Mouse (Mus musculus) embryonic facial prominence, embryonic 11.5 days (tissue): ENCODE measurements around the gene Rbbp9. TPM values are rescaled to one million over a fixed set of nuclear protein-coding genes. Genes with fewer than 3 reads are reported as not detected.

Source experiments
- ATAC-seq: fragments of 200-750 bp; cut with Nextera tagmentation; replicated peaks from 2 replicates; pipeline ENCODE4 v1.8.0; 2017; ENCODE audit warnings: low read depth; ENCODE audit not compliant: insufficient number of reproducible peaks, low FRiP score, low TSS enrichment
- DNase-seq: peaks from one replicate; pipeline ENCODE4 v3.0.0-alpha.2; 2015; ENCODE audit warnings: low spot score
- H3K27ac ChIP-seq: fragments of 300-500 bp; sonication (generic); replicated peaks from 2 replicates; pipeline ENCODE4 v1.5.1; 2014; ENCODE audit warnings: mild to moderate bottlenecking, low read depth, low read length, control low read depth
- H3K27me3 ChIP-seq: fragments of 300-500 bp; sonication (generic); 2 replicates; pipeline ENCODE4 v1.6.1; 2014; ENCODE audit warnings: mild to moderate bottlenecking, low read length, moderate library complexity, mixed read lengths; ENCODE audit not compliant: control insufficient read depth, insufficient read depth
- H3K36me3 ChIP-seq: fragments of 300-500 bp; sonication (generic); replicated peaks from 2 replicates; pipeline ENCODE4 v1.6.1; 2014; ENCODE audit warnings: low read depth, mild to moderate bottlenecking, low read length, moderate library complexity, mixed read lengths; ENCODE audit not compliant: control insufficient read depth, insufficient read depth
- H3K4me1 ChIP-seq: fragments of 300-500 bp; sonication (generic); 2 replicates; pipeline ENCODE4 v1.6.1; 2014; ENCODE audit warnings: low read length, mixed read lengths; ENCODE audit not compliant: control insufficient read depth, insufficient read depth
- H3K4me2 ChIP-seq: fragments of 300-500 bp; sonication (generic); 2 replicates; pipeline ENCODE4 v1.6.1; 2014; ENCODE audit warnings: low read depth, mild to moderate bottlenecking, control low read depth, low read length, moderate library complexity
- H3K4me3 ChIP-seq: fragments of 300-500 bp; sonication (generic); 2 replicates; pipeline ENCODE4 v1.5.1; 2014; ENCODE audit warnings: low read depth, low read length, control low read depth
- H3K9ac ChIP-seq: fragments of 300-500 bp; sonication (generic); replicated peaks from 2 replicates; pipeline ENCODE4 v1.6.1; 2014; ENCODE audit warnings: mild to moderate bottlenecking, control low read depth, low read length
- H3K9me3 ChIP-seq: fragments of 300-500 bp; sonication (generic); replicated peaks from 2 replicates; pipeline ENCODE4 v1.6.1; 2016; ENCODE audit warnings: mild to moderate bottlenecking, low read length, inconsistent platforms, mixed read lengths; ENCODE audit not compliant: control insufficient read depth
- WGBS: fragments of 180-500 bp; shearing (Covaris S2); extraction: QIAGEN DNeasy Blood & Tissue Kit; methylation state at CpG from one replicate; pipeline ENCODE4 v1.1.7; 2014; 5-methylcytosine and 5-hydroxymethylcytosine counted together
- polyA plus RNA-seq: library from polyadenylated mRNA; unstranded; fragments of >200 nt; fragmentation: Nextera tagmentation; extraction: Ambion mirVana; gene quantifications from 2 replicates; pipeline ENCODE4 v1.2.1, GENCODE M21; 2014

Gene Rbbp9
- polyA plus RNA-seq, 1 experiment from 2014 or later = 84.1 TPM

- DNase-seq = peak; percentile 41
- Histone ChIP-seq H3K9ac (peak overlapping the region; percentile 77), H3K4me1 (peaks cover 3% of the 10 kb centered on the region; the same call in 1 of the 2 replicates), H3K4me2 (peak overlapping the region; percentile 61), H3K27me3 (no peaks in the 10 kb centered on the region), H3K9me3 (no peaks in the 10 kb centered on the region), H3K4me3 (peak overlapping the region; percentile 75), H3K27ac (peak overlapping the region; percentile 78), H3K36me3 (no peaks in the 10 kb centered on the region)
- 0 out of 2 replicates have a peak, but pooled peaks have one; percentile 1 for ATAC-seq
- 3% methylated on average over 14 of the region's 14 CpGs for WGBS
Observed at GRCm38 (mm10) chr2:144555286-144555819, 4.7 kb upstream of the Rbbp9 start.

DNA sequence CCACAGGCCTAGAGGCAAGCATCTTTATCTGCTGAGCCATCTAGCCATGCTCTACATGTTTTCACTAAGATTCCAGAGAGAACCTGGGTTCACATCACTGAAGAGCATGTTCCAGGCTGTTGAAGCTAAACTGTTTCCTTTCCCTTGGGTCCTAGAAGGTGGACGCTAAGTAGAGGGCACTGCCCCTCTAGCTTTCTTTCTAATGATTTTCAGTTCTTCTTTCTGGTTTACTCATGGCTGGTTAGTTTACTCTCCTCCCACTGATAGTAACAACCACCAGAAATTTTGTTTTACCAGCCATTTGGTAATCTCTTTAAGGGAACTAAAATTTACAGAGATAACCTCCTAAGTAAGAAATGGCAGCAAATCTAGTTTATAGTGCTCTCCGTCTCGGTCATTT, 3.2 kb upstream of the Rbbp9 start:
- Histone ChIP-seq H3K27me3 (no peaks in the 10 kb centered on the region), H3K27ac (no peak overlapping the region), H3K4me2 (no peak overlapping the region), H3K4me1 (peaks cover 3% of the 10 kb centered on the region; the same call in 1 of the 2 replicates), H3K36me3 (no peaks in the 10 kb centered on the region), H3K9me3 (no peaks in the 10 kb centered on the region), H3K4me3 (no peak overlapping the region), H3K9ac (no peak overlapping the region)
- no peak for ATAC-seq
- no peak for DNase-seq
- 89% methylated on average over 3 of the region's 3 CpGs for WGBS

GRCm38 (mm10) chr2:144547559-144547958, 3.1 kb downstream of the Rbbp9 start:
- no peaks in the 10 kb centered on the region for H3K27me3 ChIP-seq
- H3K4me3 ChIP-seq = no peak overlapping the region
- no peak for DNase-seq
- no peaks in the 10 kb centered on the region for H3K9me3 ChIP-seq
- WGBS = 70% methylated on average over 4 of the region's 4 CpGs
- no peak overlapping the region for H3K27ac ChIP-seq
- H3K36me3 ChIP-seq = no peaks in the 10 kb centered on the region
- no peak for ATAC-seq
- H3K9ac ChIP-seq = no peak overlapping the region
- no peak overlapping the region for H3K4me2 ChIP-seq
- no peaks in the 10 kb centered on the region for H3K4me1 ChIP-seq

DNA sequence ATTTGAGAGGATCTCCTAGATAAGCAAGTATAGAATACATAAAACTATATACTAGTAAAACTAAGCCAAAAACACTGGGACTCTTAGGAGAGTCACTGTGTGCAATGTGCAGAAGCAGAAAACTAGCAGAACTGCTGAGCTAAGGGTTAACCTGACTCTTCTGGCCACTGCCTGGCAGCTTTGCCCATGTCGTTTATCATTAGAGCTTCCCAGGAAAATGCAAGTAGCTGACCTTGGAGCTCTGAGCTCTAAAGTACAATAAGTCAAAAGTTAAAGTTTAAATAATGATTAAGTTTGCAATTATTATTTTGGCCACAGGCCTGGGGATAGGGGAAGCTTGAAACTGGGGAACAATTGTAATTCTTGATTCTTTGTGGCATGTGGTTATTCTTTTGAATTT, 5.2 kb downstream of the Rbbp9 start:
- no peaks in the 10 kb centered on the region for H3K36me3 ChIP-seq
- H3K9me3 ChIP-seq = no peaks in the 10 kb centered on the region
- H3K9ac ChIP-seq = no peak overlapping the region
- no peaks in the 10 kb centered on the region for H3K4me1 ChIP-seq
- H3K27me3 ChIP-seq = no peaks in the 10 kb centered on the region
- WGBS = 61% methylated on average over 1 of the region's 1 CpGs
- DNase-seq (no peak), ATAC-seq (no peak)
- H3K4me2 ChIP-seq = no peak overlapping the region
- H3K27ac ChIP-seq = no peak overlapping the region
- H3K4me3 ChIP-seq = no peak overlapping the region

- WGBS = 94% methylated on average over 2 of the region's 2 CpGs
- DNase-seq (no peak), ATAC-seq (no peak)
- Histone ChIP-seq H3K4me1 (no peaks in the 10 kb centered on the region), H3K4me2 (no peak overlapping the region), H3K4me3 (no peak overlapping the region), H3K9me3 (no peaks in the 10 kb centered on the region), H3K27me3 (no peaks in the 10 kb centered on the region), H3K36me3 (no peaks in the 10 kb centered on the region), H3K27ac (no peak overlapping the region), H3K9ac (no peak overlapping the region)
Observed at GRCm38 (mm10) chr2:144545061-144545460, 5.6 kb downstream of the Rbbp9 start.

- H3K9ac ChIP-seq = no peak overlapping the region
- no peak overlapping the region for H3K27ac ChIP-seq
- H3K27me3 ChIP-seq = no peaks in the 10 kb centered on the region
- no peaks in the 10 kb centered on the region for H3K9me3 ChIP-seq
- H3K4me1 ChIP-seq = no peaks in the 10 kb centered on the region
- no peaks in the 10 kb centered on the region; the same call in 1 of the 2 replicates for H3K36me3 ChIP-seq
- ATAC-seq (no peak), DNase-seq (no peak)
- no peak overlapping the region for H3K4me3 ChIP-seq
- WGBS = 91% methylated on average over 6 of the region's 6 CpGs
- H3K4me2 ChIP-seq = no peak overlapping the region
Observed at GRCm38 (mm10) chr2:144544630-144545029, 6.0 kb downstream of the Rbbp9 start.

DNA sequence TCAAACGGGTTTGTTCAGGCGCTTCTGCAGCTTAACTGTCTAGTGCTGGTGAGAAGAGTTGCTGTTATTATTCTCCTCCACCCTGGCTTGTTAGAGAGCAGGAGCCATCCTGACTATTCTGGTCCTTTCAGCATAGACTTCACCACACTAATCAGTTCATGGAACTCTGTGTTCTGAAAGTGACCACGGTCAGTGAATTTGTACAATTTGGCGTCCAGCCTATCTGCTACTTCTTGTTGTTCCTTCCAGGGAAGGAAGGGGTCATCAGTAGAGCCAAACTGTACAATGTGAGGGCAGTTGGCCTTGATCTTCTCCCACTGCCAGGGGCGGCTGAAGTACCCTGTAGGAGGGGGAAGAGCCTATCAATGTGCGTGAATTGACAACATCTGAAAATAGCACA, 7.0 kb downstream of the Rbbp9 start:
- WGBS = 89% methylated on average over 6 of the region's 6 CpGs
- peaks cover 3% of the 10 kb centered on the region; the same call in 1 of the 2 replicates for H3K36me3 ChIP-seq

DNA sequence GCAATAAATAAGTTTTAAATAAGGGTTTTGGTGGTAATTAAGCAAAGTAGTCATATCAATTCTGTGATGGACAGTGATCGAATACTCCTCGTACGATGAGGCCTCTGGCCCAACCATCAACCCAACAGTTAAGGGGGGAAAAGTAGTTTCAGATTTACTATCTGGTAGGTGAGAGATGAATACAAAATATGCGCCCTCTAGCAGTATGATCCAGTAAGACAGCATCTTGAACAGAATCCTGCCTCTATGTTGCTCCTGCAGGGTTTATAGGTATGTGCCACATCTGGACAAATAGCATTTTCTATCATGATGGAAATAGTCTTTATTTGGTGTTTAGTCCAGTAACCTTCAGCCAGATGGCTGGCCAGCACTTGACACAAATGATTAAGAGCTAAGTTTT, 9.4 kb downstream of the Rbbp9 start:
- no peak for ATAC-seq
- no peaks in the 10 kb centered on the region for H3K4me1 ChIP-seq
- peaks cover 3% of the 10 kb centered on the region for H3K36me3 ChIP-seq
- H3K27ac ChIP-seq = no peak overlapping the region
- H3K4me2 ChIP-seq = no peak overlapping the region
- no peak overlapping the region for H3K9ac ChIP-seq
- no peaks in the 10 kb centered on the region for H3K9me3 ChIP-seq
- DNase-seq = peak; percentile 32
- 91% methylated on average over 4 of the region's 4 CpGs for WGBS
- H3K4me3 ChIP-seq = no peak overlapping the region
- no peaks in the 10 kb centered on the region for H3K27me3 ChIP-seq

More for the DNA sequence above, 7.0 kb downstream of the Rbbp9 start:
- Histone ChIP-seq H3K9me3 (no peaks in the 10 kb centered on the region), H3K4me1 (no peaks in the 10 kb centered on the region), H3K27me3 (no peaks in the 10 kb centered on the region), H3K27ac (no peak overlapping the region), H3K9ac (no peak overlapping the region), H3K4me2 (no peak overlapping the region), H3K4me3 (no peak overlapping the region)
- ATAC-seq (no peak), DNase-seq (no peak)
